Mouse (Mus musculus): ENCODE data around the gene Saxo1.

The Saxo1 gene

DNA sequence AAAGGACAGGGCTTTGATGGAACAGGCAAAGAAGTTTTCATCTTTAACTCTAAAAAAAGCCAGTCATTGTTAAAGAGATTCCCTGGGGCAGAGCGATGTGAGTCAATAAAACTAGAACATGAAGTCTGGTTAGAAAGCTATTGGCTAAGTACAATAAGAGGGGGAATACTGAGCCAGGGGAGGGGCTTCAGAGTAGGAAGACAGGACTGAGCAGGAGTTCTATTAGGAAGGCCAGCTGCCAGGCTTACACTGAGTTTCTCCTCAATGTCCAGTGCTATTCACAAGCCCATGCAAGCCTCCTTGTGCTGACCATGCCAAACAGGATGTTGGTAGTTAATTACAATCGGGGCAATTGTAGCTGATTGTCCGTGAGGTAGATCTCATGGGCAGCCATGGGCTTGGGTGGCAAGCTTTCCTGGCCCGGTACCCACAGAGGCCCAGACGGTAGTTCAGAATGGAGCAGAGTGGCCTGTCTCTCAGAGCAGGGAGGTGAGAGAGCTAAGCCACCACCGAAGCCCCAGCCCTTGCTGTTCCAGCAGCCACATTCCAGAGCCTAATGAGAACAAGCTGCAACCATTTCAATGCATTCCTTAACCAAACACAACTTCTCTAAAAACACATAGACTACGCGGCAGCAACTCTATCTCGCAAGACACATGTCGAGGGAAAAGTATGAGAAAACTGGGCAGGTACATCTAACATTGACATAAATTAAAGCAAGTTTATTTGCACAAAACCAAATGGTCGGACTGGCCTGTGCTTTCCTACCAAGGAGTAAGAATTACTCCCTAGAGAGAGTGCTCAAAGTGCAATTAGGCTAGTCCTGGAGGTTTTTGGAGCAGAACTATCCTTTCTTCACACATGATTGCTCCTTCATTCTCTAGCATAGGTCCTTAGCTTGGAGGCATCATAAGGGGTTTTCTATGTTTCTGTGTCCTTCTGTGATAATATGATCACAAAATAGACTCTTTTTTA is 30.7 kb downstream of the Saxo1 start:
- DNase-seq (ENCODE audit: low read depth, low spot score), result no peak

GRCm38 (mm10) chr4:86524483-86524882 is 33.6 kb downstream of the Saxo1 start:
- DNase-seq (ENCODE audit: low read depth, low spot score), result no peak

DNA sequence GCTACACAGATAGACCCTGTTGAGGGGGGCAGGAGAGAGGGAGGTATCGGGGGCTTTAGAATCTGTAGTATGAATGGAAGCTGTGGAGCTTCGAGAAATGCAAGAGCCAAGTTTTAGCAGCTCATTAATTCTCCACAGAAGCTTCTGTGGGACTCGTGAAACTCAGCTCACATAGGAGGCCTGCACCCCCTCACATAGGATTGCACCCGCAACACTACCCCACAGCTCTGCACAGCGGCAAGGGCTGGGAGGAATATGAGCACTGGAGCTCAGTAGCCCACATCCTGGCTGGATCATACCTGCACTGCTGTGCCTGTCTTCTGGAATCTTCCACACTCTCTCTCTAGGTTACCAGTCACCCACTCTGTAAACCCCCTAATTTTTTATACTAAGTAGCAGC is 34.4 kb downstream of the Saxo1 start:
- DNase-seq (ENCODE audit: low read depth, low spot score), result no peak

DNA sequence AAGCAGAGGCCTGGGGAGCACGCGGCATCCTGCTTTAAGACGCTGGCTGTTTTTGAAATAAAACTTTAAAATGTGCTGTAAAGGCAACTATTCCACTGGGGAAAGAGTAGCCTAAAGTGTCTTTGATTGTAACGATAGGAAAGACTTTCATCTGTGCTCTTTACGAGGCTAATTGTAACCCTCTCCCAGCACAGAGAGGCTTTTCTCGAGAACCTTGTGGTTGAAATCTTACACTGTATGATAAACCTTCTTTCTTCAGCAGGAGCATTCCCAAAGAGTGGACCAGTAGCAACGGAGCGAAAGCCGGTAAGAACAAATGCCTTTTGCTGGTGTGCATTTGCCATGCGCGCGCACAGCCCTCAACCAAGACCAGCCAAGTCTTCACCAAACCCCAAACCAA is 37.4 kb downstream of the Saxo1 start:
- no peak for DNase-seq (ENCODE audit: low read depth, low spot score)

DNA sequence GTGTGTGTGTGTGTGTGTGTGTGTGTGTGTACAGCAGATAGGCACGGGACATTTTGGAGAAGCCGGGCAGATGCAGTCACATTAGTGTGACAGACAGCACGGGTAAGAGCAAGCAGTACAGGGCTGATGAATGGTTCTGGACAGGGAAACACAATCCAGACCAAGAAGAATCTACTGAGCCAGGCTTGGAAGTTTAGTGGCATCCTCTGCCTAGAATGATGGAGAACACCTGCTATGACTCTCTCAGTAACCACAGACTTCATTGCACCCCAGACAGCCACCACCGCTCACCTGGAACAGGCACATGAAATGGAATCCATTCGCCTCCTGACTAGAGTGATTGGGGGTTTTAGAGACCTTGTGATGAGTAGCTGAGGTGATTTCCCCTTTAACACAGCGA is 38.2 kb downstream of the Saxo1 start:
- DNase-seq (ENCODE audit: low read depth, low spot score), result no peak

DNA sequence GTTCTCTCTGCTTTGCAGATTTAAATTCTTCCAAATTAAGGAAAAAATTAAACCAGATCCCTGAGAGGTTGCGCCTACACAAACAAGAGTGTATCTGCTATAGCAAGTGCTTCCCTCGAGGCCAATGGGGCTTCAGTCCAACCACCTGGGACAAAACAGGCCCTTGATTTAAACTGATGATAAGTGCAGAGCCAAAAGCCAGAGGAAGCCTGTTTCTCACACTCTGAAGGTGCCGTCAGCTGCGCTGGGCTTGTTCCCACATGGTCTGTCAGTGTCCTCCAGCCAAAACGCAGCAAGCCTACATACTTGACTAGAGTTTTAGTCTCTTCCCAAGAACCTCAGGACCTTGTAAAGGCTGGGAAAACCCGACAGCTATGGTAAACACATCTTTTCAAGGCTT is 53.5 kb downstream of the Saxo1 start:
- no peak for DNase-seq (ENCODE audit: low read depth, low spot score)

DNA sequence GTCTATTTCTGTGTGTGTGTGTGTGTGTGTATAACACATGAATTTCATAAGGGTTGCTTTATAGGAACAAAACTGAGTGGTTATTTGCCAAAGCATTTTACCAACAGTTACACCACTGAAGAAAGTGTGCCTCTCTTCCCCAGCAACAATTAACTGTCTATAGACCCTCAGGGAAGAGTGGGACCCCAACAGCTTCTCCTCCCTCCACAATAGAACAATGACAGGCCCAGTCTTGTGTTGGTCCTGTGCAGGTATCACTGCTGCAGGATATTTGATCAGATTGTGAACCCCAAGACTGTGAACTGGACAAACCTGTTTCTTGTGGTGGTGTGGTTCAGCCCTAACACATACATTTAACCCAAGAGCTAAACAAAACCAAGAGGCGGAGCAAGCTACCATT is 58.6 kb downstream of the Saxo1 start:
- DNase-seq (ENCODE audit: low read depth, low spot score), result no peak

GRCm38 (mm10) chr4:86498754-86499153 is 59.4 kb downstream of the Saxo1 start:
- no peak for DNase-seq (ENCODE audit: low read depth, low spot score)

- no peak for DNase-seq (ENCODE audit: low read depth, low spot score)
Observed at GRCm38 (mm10) chr4:86489128-86489527, 69.0 kb downstream of the Saxo1 start.

DNA sequence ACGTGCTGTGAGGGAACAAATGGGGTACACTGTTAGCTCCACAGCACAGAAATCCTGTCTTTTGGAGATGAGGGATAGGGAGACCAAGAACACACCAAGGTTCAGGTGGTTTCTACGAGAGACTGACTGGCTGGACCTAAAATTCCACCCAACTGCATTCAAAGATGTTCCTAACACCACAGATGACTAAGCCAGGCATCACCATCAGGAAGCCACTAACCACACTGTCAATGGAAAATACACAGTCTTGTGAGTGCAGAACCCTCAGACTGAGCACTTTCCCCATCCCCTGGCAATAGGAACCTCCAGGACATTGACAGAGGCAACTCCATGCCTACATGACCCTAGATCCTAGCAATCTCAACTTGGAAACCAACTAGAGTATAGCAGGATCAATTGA is 71.2 kb downstream of the Saxo1 start:
- no peak for DNase-seq (ENCODE audit: low read depth, low spot score)

GRCm38 (mm10) chr4:86486491-86486890 is 71.6 kb downstream of the Saxo1 start:
- DNase-seq (ENCODE audit: low read depth, low spot score), result no peak

- DNase-seq (ENCODE audit: low read depth, low spot score), result no peak
Observed at GRCm38 (mm10) chr4:86485052-86485451, 73.1 kb downstream of the Saxo1 start.

GRCm38 (mm10) chr4:86483686-86484085 is 74.4 kb downstream of the Saxo1 start:
- no peak for DNase-seq (ENCODE audit: low read depth, low spot score)

DNA sequence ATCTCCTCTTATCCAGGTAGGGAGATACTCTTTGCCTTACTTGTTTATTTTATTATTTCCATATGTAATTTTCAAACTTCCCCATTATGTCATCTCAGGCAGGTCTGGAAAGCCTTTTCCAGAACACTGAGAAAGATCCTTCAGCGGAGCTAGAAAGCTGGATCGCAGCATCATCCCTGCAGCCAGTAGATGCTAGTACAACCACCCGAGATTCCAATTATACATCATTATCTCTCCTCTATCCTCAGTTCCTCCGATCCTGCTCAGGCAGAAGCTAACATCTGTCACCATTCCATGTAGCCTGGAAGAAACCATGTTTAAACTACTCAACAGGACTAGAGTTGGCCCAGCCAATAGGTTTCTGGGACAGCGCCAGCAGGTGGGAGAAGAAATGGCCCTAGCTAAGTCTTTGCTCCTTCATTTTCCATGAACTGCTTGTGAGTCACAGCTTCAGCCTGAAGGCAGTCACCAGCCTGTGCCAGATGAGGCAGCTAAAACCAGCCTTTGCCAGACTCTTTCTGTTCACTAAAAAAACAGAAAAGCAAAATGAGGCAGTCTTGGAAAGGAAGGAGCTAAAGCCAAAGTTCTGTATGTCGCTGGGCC is 75.0 kb downstream of the Saxo1 start:
- no peak for DNase-seq (ENCODE audit: low read depth, low spot score)

GRCm38 (mm10) chr4:86480891-86481290 is 77.2 kb downstream of the Saxo1 start:
- no peak for DNase-seq (ENCODE audit: low read depth, low spot score)

- no peak for DNase-seq (ENCODE audit: low read depth, low spot score)
Observed at GRCm38 (mm10) chr4:86464808-86465207, 93.3 kb downstream of the Saxo1 start.

- no peak for DNase-seq (ENCODE audit: low read depth, low spot score)
Observed at GRCm38 (mm10) chr4:86450468-86450867, 107.7 kb downstream of the Saxo1 start.

GRCm38 (mm10) chr4:86436336-86436735 is 121.8 kb downstream of the Saxo1 start:
- DNase-seq (ENCODE audit: low read depth, low spot score), result no peak

DNA sequence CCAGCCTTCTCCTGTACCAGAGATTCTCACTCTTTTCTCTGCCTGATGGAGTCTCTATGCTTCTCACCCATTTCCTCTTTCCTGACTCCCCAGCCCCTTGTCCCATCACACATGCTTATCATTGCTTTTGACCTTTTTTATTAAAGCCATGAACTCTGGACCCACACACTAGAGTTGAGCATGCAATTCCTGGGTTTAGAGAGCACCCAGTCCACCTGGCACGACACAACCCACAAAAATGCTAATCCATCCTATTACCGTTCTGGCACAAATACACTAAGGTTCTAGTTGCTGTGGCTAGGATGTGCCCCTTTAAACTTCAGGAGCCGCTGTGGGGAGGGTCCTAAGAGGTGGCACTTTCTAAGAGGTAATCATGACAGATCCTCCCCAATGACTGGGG is 122.5 kb downstream of the Saxo1 start:
- no peak for DNase-seq (ENCODE audit: low read depth, low spot score)

GRCm38 (mm10) chr4:86428091-86428745 is 129.9 kb downstream of the Saxo1 start:
- no peak for DNase-seq (ENCODE audit: low read depth, low spot score)

- DNase-seq (ENCODE audit: low read depth, low spot score), result no peak
Observed at GRCm38 (mm10) chr4:86427312-86427711, 130.8 kb downstream of the Saxo1 start.

- DNase-seq (ENCODE audit: low read depth, low spot score), result no peak
Observed at GRCm38 (mm10) chr4:86426549-86426948, 131.6 kb downstream of the Saxo1 start.

DNA sequence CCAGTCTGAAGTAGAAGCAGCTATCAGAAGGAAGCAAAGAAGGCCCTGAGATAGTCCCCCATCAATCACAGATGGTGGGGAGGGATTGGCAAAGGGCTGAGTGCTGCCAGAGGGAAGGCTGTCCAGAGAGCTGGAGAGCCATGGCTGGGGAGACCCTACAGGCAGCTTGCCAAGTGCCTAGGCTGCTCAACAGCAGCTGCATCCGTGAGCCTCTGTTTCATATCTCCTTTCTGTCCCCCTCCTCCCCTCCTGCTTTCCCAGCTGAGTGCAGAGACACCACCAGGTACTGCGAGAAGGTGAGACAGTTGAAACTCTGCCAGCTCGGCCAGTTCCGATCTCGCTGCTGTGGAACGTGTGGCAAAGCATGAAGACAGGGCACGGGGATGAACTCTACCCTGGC is 132.5 kb downstream of the Saxo1 start:
- DNase-seq (ENCODE audit: low read depth, low spot score), result no peak

Measured in brain, embryonic 18.5 days (tissue).